Mouse (Mus musculus) forebrain, embryonic 12.5 days (tissue): ENCODE data around the gene Ccdc160. TPM values are rescaled to one million over a fixed set of nuclear protein-coding genes. Genes with fewer than 3 reads are reported as not detected.

Experiments used
- ATAC-seq: fragments of 200-750 bp; cut with Nextera tagmentation; 2 replicates; pipeline ENCODE4 v1.8.0; 2017; ENCODE audit warnings: moderate TSS enrichment; ENCODE audit not compliant: low FRiP score
- H3K27ac ChIP-seq: fragments of 300-500 bp; sonication (generic); 2 replicates; pipeline ENCODE4 v1.5.1; 2016; ENCODE audit warnings: mild to moderate bottlenecking
- H3K27me3 ChIP-seq: fragments of 300-500 bp; sonication (generic); 2 replicates; pipeline ENCODE4 v1.6.1; 2016; ENCODE audit warnings: mild to moderate bottlenecking
- H3K36me3 ChIP-seq: fragments of 300-500 bp; sonication (generic); replicated peaks from 2 replicates; pipeline ENCODE4 v1.6.1; 2016; ENCODE audit warnings: mild to moderate bottlenecking
- H3K4me1 ChIP-seq: fragments of 300-500 bp; sonication (generic); 2 replicates; pipeline ENCODE4 v1.6.1; 2016
- H3K4me2 ChIP-seq: fragments of 300-500 bp; sonication (generic); 2 replicates; pipeline ENCODE4 v1.6.1; 2016; ENCODE audit warnings: mild to moderate bottlenecking, moderate library complexity
- H3K4me3 ChIP-seq: fragments of 300-500 bp; sonication (generic); replicated peaks from 2 replicates; pipeline ENCODE4 v1.5.1; 2016; ENCODE audit warnings: mild to moderate bottlenecking
- H3K9ac ChIP-seq: fragments of 300-500 bp; sonication (generic); 2 replicates; pipeline ENCODE4 v1.6.1; 2016; ENCODE audit warnings: mild to moderate bottlenecking
- H3K9me3 ChIP-seq: fragments of 300-500 bp; sonication (generic); 2 replicates; pipeline ENCODE4 v1.6.1; 2016
- WGBS: fragments of 180-500 bp; shearing (Covaris S2); methylation state at CpG from one replicate; pipeline ENCODE4 v1.1.7; 2016; 5-methylcytosine and 5-hydroxymethylcytosine counted together
- polyA plus RNA-seq: library from polyadenylated mRNA; unstranded; fragments of >200 nt; fragmentation: Nextera tagmentation; extraction: Ambion mirVana; gene quantifications from 2 replicates; pipeline ENCODE4 v1.2.1, GENCODE M21; 2016

Gene Ccdc160
- polyA plus RNA-seq = 2.4 and 3.5 TPM in 2 replicates

DNA sequence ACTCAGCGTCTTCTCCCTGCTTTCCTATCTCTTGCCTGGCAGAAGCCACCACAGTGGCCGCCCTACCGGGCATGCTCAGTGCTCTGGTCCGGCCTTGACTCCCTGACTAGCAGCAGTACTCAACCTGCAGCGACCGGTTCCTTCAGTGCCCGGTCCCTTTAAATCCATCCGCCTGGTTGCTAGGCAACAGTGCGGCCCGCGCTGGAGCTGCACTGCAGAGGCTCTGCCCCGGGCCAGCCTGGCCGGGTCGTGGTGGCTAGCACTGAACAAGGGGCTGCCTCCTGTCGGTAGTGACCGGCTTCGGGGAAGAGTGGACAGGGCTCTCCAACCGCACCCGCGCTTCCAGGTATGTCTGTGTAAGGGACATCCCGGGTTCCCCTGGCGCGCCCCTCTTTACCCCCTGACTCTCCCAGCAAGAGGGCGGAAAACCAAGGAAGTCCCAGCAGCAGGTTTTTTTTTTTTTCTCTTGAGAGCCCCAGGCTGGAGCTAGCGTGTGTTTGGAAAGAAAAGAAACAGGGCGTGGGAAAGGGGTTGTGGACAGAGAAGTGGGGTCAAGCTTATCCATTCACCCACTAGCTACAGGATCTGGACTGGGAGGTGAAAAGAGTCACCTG, at the start of gene Ccdc160:
TSS of gene Ccdc160 (plus strand) at position 221 of the 614 bp plus-strand sequence.
- H3K9ac ChIP-seq = peak within 1 kb of the TSS; percentile 48
- no peaks in the 10 kb centered on the region for H3K27me3 ChIP-seq
- ATAC-seq = peak; percentile 97
- H3K36me3 ChIP-seq = no peaks in the 10 kb centered on the region
- H3K4me3 ChIP-seq = peak within 1 kb of the TSS; percentile 47
- WGBS = 16% methylated on average over 26 of the region's 26 CpGs
- H3K9me3 ChIP-seq = no peaks in the 10 kb centered on the region
- no peak within 1 kb of the TSS for H3K27ac ChIP-seq
- H3K4me2 ChIP-seq = peak within 1 kb of the TSS; percentile 51
- H3K4me1 ChIP-seq = peaks cover 11% of the 10 kb centered on the region

DNA sequence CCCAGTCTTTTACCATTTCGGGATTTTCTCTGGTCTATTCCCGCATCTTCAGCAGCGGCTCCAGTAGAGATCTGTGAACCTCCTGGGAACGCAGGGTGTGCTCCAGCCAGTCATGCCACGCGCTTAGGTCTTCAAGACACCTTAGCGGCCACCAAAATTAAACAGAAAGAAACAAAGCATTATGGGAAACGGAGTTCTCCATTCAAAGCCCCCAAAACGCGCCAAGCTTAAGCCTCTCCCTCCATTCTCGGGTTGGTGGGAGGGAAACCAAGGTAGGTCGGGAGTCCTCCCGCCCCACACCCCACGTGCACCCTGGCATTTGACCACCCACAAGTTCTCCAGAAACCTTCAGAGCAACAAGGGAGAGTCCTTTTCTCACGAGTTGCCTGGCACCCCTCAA, 47.2 kb upstream of the Ccdc160 start:
- no peaks in the 10 kb centered on the region for H3K9me3 ChIP-seq
- peaks cover 3% of the 10 kb centered on the region; the same call in 1 of the 2 replicates for H3K4me1 ChIP-seq
- H3K27me3 ChIP-seq = 0 out of 2 replicates have a peak, but pooled peaks cover 3% of the 10 kb centered on the region
- peak overlapping the region; percentile 79 for H3K4me2 ChIP-seq
- H3K4me3 ChIP-seq = peak overlapping the region; percentile 45
- ATAC-seq = no peak
- peak overlapping the region; percentile 42 for H3K9ac ChIP-seq
- no peaks in the 10 kb centered on the region for H3K36me3 ChIP-seq
- H3K27ac ChIP-seq = no peak overlapping the region
- WGBS = 17% methylated on average over 15 of the region's 15 CpGs

DNA sequence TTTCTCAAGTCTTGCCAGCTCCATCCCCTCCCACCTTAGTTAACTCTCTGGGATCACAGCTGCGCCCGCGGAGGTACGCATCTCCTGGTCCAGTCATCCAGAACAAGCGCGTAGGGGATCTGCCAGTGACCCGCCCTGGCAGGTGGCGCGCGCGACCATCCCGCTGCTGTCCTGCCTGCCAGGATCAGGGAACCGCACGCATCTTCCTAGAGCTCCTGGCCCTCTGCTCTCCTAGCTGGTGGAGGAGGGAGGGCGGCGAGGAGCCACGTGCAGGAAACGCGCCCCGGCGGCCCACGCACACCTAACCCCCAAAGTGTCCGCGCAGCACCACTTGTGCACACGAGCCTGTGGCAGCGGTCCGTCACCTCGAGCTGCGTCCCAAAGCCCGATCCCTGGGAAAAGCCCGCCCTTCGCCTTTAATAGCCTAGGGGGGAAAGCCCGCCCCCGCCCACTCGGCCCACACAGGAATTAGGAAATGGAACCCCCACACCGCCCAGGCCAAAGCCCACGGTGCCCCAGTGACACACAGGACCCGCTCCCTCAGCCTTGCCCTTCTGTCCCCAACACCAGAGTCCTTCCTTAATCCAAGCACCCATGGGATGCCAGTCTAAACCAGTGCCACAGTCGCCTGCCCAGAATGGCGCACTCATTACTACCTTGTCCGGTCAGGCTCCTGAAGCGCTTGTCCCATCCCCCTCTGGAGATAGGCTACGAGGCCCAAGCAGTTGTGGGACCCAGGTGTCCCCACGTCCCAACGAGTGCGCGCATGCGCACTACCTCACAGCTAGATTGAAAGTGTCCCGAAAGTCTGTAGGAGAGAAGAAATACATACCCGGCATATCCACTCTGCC, 46.6 kb upstream of the Ccdc160 start:
- H3K4me1 ChIP-seq = peaks cover 3% of the 10 kb centered on the region; the same call in 1 of the 2 replicates
- H3K4me3 ChIP-seq = peak overlapping the region; percentile 45
- H3K36me3 ChIP-seq = no peaks in the 10 kb centered on the region
- H3K27me3 ChIP-seq = 0 out of 2 replicates have a peak, but pooled peaks cover 3% of the 10 kb centered on the region
- ATAC-seq = peak; percentile 64; the same call in 1 of the 2 replicates
- peak overlapping the region; percentile 42 for H3K9ac ChIP-seq
- H3K9me3 ChIP-seq = no peaks in the 10 kb centered on the region
- peak overlapping the region; percentile 79 for H3K4me2 ChIP-seq
- 16% methylated on average over 50 of the region's 50 CpGs for WGBS
- no peak overlapping the region for H3K27ac ChIP-seq

DNA sequence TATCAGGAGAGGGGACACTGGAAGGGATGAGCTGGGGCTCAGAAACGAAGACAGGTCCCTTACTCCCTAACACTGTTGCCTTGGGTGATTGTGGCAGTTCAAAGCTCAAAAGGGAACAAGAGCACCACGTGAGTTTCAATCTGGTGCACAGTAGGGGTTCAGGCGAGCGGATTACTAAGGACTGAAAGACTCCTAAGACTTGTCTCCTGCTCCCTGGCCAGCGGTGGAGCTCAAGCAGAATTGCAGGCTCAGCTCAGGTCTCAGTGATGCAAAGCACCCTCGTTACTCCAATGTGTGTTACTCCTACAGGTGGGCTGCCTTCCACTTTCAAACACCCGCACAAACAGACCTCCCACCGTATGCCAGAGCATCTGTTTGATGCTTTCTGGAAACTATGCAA, 45.5 kb upstream of the Ccdc160 start:
- no peaks in the 10 kb centered on the region for H3K9me3 ChIP-seq
- no peak overlapping the region for H3K9ac ChIP-seq
- H3K4me1 ChIP-seq = peaks cover 3% of the 10 kb centered on the region; the same call in 1 of the 2 replicates
- H3K27me3 ChIP-seq = 0 out of 2 replicates have a peak, but pooled peaks cover 3% of the 10 kb centered on the region
- H3K4me3 ChIP-seq = no peak overlapping the region
- 14% methylated on average over 8 of the region's 8 CpGs for WGBS
- ATAC-seq = no peak
- no peaks in the 10 kb centered on the region for H3K36me3 ChIP-seq
- peak overlapping the region; percentile 79 for H3K4me2 ChIP-seq
- no peak overlapping the region for H3K27ac ChIP-seq

DNA sequence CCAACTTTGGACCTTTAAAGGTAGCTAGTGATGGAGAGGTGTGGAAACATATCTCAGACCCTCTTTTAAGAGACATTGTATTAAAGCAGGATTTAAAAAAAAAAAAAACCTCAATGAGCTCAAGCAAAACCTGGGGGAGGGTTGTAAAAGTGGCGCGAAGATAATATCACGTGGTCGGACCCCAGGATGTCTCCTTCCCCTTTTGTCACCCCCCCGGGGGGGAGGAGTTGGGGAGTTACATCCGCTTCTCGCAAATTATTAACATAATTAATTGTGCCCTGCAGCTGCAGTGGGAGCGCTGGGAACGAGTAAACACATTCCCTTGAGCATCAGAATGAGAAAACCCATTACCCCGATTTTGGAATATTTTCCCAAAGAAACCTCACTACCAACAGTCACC, 45.1 kb upstream of the Ccdc160 start:
- Histone ChIP-seq H3K4me2 (peak overlapping the region; percentile 79; the same call in 1 of the 2 replicates), H3K4me1 (peaks cover 3% of the 10 kb centered on the region; the same call in 1 of the 2 replicates), H3K36me3 (no peaks in the 10 kb centered on the region), H3K27me3 (0 out of 2 replicates have a peak, but pooled peaks cover 3% of the 10 kb centered on the region), H3K4me3 (no peak overlapping the region), H3K9ac (no peak overlapping the region), H3K9me3 (no peaks in the 10 kb centered on the region), H3K27ac (no peak overlapping the region)
- no peak for ATAC-seq
- 23% methylated on average over 10 of the region's 10 CpGs for WGBS

DNA sequence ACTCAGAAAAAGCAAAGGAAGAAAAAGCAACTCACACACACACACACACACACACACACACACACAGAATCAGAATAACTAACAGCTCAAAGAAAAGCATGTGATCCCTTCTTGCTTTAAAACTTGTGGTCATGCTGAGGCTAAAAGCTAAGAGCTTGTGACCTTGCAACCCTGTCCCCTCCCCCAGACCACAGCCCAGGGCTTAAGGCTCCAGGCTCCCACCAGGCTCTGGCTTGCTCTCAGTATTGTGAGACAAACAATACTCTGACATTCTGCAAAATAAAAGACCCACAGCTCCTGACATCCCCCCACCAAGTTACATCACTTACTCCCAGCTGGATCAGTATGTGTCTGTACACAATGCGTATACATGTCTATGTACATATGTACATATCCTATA, 44.2 kb upstream of the Ccdc160 start:
- Histone ChIP-seq H3K27ac (no peak overlapping the region), H3K4me1 (peaks cover 3% of the 10 kb centered on the region; the same call in 1 of the 2 replicates), H3K9me3 (no peaks in the 10 kb centered on the region), H3K4me2 (no peak overlapping the region), H3K27me3 (0 out of 2 replicates have a peak, but pooled peaks cover 3% of the 10 kb centered on the region), H3K9ac (no peak overlapping the region), H3K36me3 (no peaks in the 10 kb centered on the region), H3K4me3 (no peak overlapping the region)
- 33% methylated on average over 1 of the region's 1 CpGs for WGBS
- no peak for ATAC-seq

DNA sequence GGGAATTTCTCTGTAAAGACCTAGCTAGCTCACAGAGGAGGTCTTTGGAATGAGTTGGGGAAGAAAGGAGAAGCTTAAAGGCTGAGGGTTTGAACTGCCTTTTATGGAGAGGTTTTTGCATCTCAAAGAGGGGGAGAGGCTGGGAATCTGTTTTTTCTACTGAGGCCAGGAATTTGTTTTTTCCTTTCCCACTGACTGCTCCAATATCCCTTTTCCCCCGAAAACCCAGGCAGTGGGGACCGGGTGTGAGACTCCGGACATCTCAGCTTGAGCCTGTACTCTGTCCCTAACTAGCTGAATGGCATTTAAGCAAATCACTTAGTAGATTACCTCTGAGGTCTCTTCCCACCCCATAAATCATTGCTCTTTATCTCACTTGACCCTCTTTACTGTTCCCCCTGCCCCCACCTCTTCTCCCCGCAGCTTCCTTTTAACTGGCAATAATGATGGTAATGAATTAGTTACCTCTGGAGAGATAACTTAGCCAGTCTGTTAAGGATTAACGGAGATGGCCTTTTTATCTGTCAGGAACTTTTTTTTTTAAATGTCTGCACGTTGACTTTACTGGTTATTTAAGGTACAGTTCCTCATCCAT, 37.4 kb upstream of the Ccdc160 start:
- Histone ChIP-seq H3K27ac (no peak overlapping the region), H3K9ac (no peak overlapping the region), H3K4me2 (no peak overlapping the region), H3K4me1 (no peaks in the 10 kb centered on the region), H3K36me3 (no peaks in the 10 kb centered on the region), H3K9me3 (no peaks in the 10 kb centered on the region), H3K4me3 (no peak overlapping the region), H3K27me3 (no peaks in the 10 kb centered on the region)
- 18% methylated on average over 6 of the region's 6 CpGs for WGBS
- ATAC-seq = no peak

DNA sequence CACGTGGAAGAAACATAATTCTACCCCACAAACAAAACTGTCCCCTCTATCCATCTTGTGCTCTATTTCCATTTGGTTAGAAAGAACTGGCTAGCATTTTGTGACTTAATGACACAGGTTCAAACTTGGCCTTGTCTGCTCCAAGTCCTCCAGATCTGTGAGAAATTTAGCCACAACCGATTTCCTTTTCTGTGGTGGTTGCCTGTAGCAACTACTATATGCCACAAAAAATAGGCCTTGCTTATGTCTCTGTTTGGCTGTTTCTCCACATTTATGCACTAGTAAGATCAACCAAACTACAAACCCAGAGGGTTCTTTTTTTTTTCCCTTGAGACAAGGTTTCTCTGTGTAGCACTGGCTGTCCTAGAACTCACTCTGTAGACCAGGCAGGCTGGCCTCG, 33.8 kb upstream of the Ccdc160 start:
- no peak overlapping the region for H3K27ac ChIP-seq
- H3K4me2 ChIP-seq = no peak overlapping the region
- no peak for ATAC-seq
- H3K27me3 ChIP-seq = no peaks in the 10 kb centered on the region
- no peak overlapping the region for H3K9ac ChIP-seq
- no peak overlapping the region for H3K4me3 ChIP-seq
- 88% methylated on average over 3 of the region's 3 CpGs for WGBS
- H3K4me1 ChIP-seq = no peaks in the 10 kb centered on the region
- H3K36me3 ChIP-seq = no peaks in the 10 kb centered on the region
- H3K9me3 ChIP-seq = no peaks in the 10 kb centered on the region

DNA sequence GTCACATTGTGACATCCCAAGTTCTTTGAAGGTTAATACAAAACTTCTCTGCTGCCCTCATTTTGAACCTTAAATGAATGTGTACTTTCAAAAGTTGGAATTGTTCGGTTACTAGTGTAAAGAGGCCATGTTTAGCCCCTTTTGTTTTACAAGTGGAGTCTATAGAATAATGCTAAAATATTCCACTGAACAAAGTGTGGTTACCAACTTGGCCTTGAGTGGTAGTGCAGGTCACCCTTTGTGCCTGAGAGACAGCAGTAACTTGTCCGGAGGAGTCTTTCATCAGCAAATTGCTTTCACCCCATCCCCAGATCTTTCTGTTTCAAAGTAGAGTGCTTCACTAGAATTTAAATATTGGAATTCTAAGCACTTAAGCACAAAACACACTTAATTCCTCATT, 31.8 kb upstream of the Ccdc160 start:
- Histone ChIP-seq H3K9ac (no peak overlapping the region), H3K4me2 (no peak overlapping the region), H3K36me3 (no peaks in the 10 kb centered on the region), H3K9me3 (no peaks in the 10 kb centered on the region), H3K27me3 (no peaks in the 10 kb centered on the region), H3K4me3 (no peak overlapping the region), H3K27ac (no peak overlapping the region), H3K4me1 (no peaks in the 10 kb centered on the region)
- 55% methylated on average over 2 of the region's 2 CpGs for WGBS
- ATAC-seq = no peak

DNA sequence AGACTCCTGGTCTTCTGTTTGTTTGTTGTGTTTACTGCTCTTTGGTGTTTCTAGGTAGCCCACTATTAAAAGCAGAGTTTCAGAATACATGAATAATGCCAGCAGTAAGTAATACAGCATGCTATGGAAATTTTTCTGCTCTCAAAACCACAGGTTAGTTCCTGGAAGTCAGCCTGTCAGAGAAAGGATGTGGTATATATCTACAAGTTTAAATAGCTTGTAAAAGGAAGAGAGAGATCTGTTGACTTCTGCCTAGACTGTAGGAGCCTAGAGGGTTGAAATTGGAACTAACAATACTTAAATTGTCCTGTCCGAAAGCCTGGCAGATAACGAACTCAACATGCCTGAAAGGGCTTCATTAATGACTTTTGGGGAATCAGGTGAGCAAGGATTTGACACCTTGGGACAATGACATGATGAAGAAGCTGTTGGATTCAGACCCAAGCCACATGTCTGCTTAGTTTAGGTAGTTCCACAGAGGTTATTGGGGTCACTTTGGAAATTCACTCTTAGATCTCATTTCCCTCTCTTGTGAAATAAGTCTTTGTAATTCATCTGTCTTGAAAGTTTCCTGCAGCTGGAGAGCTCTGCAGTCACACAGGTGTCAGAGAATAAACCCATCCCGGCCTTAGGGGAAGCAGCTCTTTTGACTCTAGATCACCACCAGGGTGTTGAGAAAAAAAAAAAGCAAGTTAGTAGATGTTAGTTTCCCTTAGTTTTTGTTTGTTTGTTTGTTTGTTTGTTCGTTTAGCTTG, 30.6 kb upstream of the Ccdc160 start:
- 52% methylated on average over 4 of the region's 4 CpGs for WGBS
- no peaks in the 10 kb centered on the region for H3K9me3 ChIP-seq
- H3K4me2 ChIP-seq = no peak overlapping the region
- H3K27me3 ChIP-seq = no peaks in the 10 kb centered on the region
- ATAC-seq = no peak
- H3K4me1 ChIP-seq = no peaks in the 10 kb centered on the region
- H3K4me3 ChIP-seq = no peak overlapping the region
- no peak overlapping the region for H3K27ac ChIP-seq
- no peak overlapping the region for H3K9ac ChIP-seq
- no peaks in the 10 kb centered on the region for H3K36me3 ChIP-seq

DNA sequence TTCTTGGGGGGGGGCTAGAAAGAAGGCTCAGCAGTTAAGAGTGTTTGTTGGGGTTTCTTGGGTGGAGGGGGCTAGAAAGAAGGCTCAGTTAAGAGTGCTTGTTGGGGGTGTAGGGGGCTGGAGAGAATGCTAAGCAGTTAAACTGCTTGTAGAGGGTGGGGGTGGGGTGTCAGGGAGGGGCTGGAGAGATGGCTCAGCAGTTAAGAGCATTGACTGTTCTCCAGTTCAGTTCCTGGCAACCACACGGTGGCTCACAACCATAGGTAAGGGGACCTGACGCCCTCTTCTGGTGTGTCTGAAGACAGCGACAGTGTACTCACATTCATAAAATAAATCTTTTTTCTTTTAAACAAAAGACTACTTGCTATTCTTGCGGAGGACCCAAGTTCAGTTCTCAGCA, 28.8 kb upstream of the Ccdc160 start:
- Histone ChIP-seq H3K9me3 (no peaks in the 10 kb centered on the region), H3K27me3 (no peaks in the 10 kb centered on the region), H3K4me1 (no peaks in the 10 kb centered on the region), H3K4me2 (no peak overlapping the region), H3K9ac (no peak overlapping the region), H3K4me3 (no peak overlapping the region), H3K27ac (no peak overlapping the region), H3K36me3 (no peaks in the 10 kb centered on the region)
- WGBS = 67% methylated on average over 4 of the region's 4 CpGs
- no peak for ATAC-seq

DNA sequence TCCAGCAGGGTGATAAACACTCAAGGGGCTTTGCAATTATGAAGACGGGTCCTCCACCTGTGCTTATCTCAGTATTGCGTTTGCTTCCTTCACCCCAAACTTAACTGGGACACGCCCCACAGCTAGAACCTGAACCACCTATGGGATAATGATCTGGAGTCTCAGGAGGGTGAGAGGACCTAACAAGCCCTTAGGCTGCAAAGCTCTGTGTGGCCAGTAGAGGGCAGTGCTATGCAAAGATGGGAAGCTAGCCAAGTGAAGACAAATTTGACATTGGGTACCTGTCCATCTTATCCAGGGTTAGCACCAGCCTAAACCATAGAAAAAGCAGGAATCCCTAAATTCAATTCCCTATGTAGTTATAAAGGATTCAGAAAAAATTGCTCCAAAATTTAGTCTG, 15.0 kb upstream of the Ccdc160 start:
- no peaks in the 10 kb centered on the region for H3K9me3 ChIP-seq
- 53% methylated on average over 3 of the region's 3 CpGs for WGBS
- H3K4me1 ChIP-seq = no peaks in the 10 kb centered on the region
- H3K27me3 ChIP-seq = no peaks in the 10 kb centered on the region
- no peak for ATAC-seq
- H3K4me3 ChIP-seq = no peak overlapping the region
- H3K4me2 ChIP-seq = no peak overlapping the region
- H3K36me3 ChIP-seq = no peaks in the 10 kb centered on the region
- H3K27ac ChIP-seq = no peak overlapping the region
- no peak overlapping the region for H3K9ac ChIP-seq
